Mouse (Mus musculus): ENCODE results near the gene Chit1.
A peak's percentile ranks its signal among the peaks of the same experiment; 100 is the strongest.

The Chit1 gene

GRCm38 (mm10) chr1:134110979-134111378, at the start of gene Chit1:
TSS of gene Chit1 (plus strand) at chr1:134111242.
- DNase-seq (ENCODE audit: low read depth) = no peak

- DNase-seq (ENCODE audit: low read depth) = no peak
These were observed 49.1 kb upstream of the Chit1 start for GRCm38 (mm10) chr1:134061915-134062314.

GRCm38 (mm10) chr1:134062411-134063085, 48.5 kb upstream of the Chit1 start:
- DNase-seq (ENCODE audit: low read depth) = no peak

GRCm38 (mm10) chr1:134063086-134063772, 47.8 kb upstream of the Chit1 start:
- DNase-seq (ENCODE audit: low read depth) = peak; percentile 72

GRCm38 (mm10) chr1:134063773-134064125, 47.3 kb upstream of the Chit1 start:
- no peak for DNase-seq (ENCODE audit: low read depth)

GRCm38 (mm10) chr1:134064296-134064831, 46.7 kb upstream of the Chit1 start:
- no peak for DNase-seq (ENCODE audit: low read depth)

GRCm38 (mm10) chr1:134065241-134065809, 45.7 kb upstream of the Chit1 start:
- peak; percentile 74 for DNase-seq (ENCODE audit: low read depth)

- no peak for DNase-seq (ENCODE audit: low read depth)
These were observed 44.5 kb upstream of the Chit1 start for GRCm38 (mm10) chr1:134066554-134066953.

- DNase-seq (ENCODE audit: low read depth) = no peak
These were observed 43.9 kb upstream of the Chit1 start for GRCm38 (mm10) chr1:134067143-134067619.

GRCm38 (mm10) chr1:134070099-134070669, 40.9 kb upstream of the Chit1 start:
- no peak for DNase-seq (ENCODE audit: low read depth)

GRCm38 (mm10) chr1:134071411-134072018, 39.5 kb upstream of the Chit1 start:
- no peak for DNase-seq (ENCODE audit: low read depth)

- DNase-seq (ENCODE audit: low read depth) = no peak
These were observed 37.9 kb upstream of the Chit1 start for GRCm38 (mm10) chr1:134073061-134073564.

- DNase-seq (ENCODE audit: low read depth) = no peak
These were observed 37.4 kb upstream of the Chit1 start for GRCm38 (mm10) chr1:134073658-134074057.

GRCm38 (mm10) chr1:134074184-134074583, 36.9 kb upstream of the Chit1 start:
- DNase-seq (ENCODE audit: low read depth) = no peak

- DNase-seq (ENCODE audit: low read depth) = no peak
These were observed 36.4 kb upstream of the Chit1 start for GRCm38 (mm10) chr1:134074606-134075005.

- DNase-seq (ENCODE audit: low read depth) = no peak
These were observed 35.5 kb upstream of the Chit1 start for GRCm38 (mm10) chr1:134075532-134075931.

GRCm38 (mm10) chr1:134076789-134077188, 34.3 kb upstream of the Chit1 start:
- DNase-seq (ENCODE audit: low read depth) = no peak

GRCm38 (mm10) chr1:134077389-134078060, 33.5 kb upstream of the Chit1 start:
- DNase-seq (ENCODE audit: low read depth) = no peak

- no peak for DNase-seq (ENCODE audit: low read depth)
These were observed 32.8 kb upstream of the Chit1 start for GRCm38 (mm10) chr1:134078061-134078795.

GRCm38 (mm10) chr1:134078802-134079476, 32.1 kb upstream of the Chit1 start, which contains the start of gene Btg2:
TSS of gene Btg2 (minus strand) at chr1:134079120.
- peak; percentile 91 for DNase-seq (ENCODE audit: low read depth)
